Mouse (Mus musculus): ENCODE measurements at regions not wholly inside any gene's neighbourhood (a gene's known extent, or its start where the extent isn't known, plus 50 kb on each side); places are given as distances from the start of the nearest gene placed in this dataset.
"Not testable (repeated sequence)": the region's sequence is repeated elsewhere in the genome, so short reads cannot be mapped to it uniquely, and the experiment has no call there.

- H3K4me1 ChIP-seq (ENCODE audit: control insufficient read depth, insufficient read depth, low read length); H3K27ac ChIP-seq (ENCODE audit: insufficient read depth, low read depth, low read length); H3K4me3 ChIP-seq (ENCODE audit: insufficient read depth, low read length): not testable (repeated sequence)
These were observed 84.3 kb downstream of the 1810013L24Rik start for GRCm38 (mm10) chr16:8914183-8914582.

- TF ChIP-seq POLR2A (IDR thresholded peaks at IDR 0.05; ENCODE audit: borderline replicate concordance, low read depth, low read length) (no peak), CTCF (IDR thresholded peaks at IDR 0.05; ENCODE audit: low read depth, low read length) (no peak)
- Histone ChIP-seq H3K4me1 (ENCODE audit: control insufficient read depth, insufficient read depth, low read length) (no peaks in the 10 kb centered on the region), H3K27ac (ENCODE audit: insufficient read depth, low read depth, low read length) (no peak overlapping the region), H3K4me3 (ENCODE audit: insufficient read depth, low read length) (no peak overlapping the region)
These were observed 86.2 kb downstream of the 1810013L24Rik start for GRCm38 (mm10) chr16:8916091-8916490.

GRCm38 (mm10) chr16:8918741-8919535, 89.0 kb downstream of the 1810013L24Rik start:
- Histone ChIP-seq H3K4me1 (ENCODE audit: control insufficient read depth, insufficient read depth, low read length) (no peaks in the 10 kb centered on the region), H3K4me3 (ENCODE audit: insufficient read depth, low read length) (no peak overlapping the region), H3K27ac (ENCODE audit: insufficient read depth, low read depth, low read length) (no peak overlapping the region)
- TF ChIP-seq POLR2A (IDR thresholded peaks at IDR 0.05; ENCODE audit: borderline replicate concordance, low read depth, low read length) (no peak), CTCF (IDR thresholded peaks at IDR 0.05; ENCODE audit: low read depth, low read length) (no peak)

- no peak overlapping the region for H3K4me3 ChIP-seq (ENCODE audit: insufficient read depth, low read length)
- TF ChIP-seq POLR2A (IDR thresholded peaks at IDR 0.05; ENCODE audit: borderline replicate concordance, low read depth, low read length) (no peak), CTCF (IDR thresholded peaks at IDR 0.05; ENCODE audit: low read depth, low read length) (no peak)
- H3K4me1 ChIP-seq (ENCODE audit: control insufficient read depth, insufficient read depth, low read length): no peaks in the 10 kb centered on the region
- no peak overlapping the region for H3K27ac ChIP-seq (ENCODE audit: insufficient read depth, low read depth, low read length)
These were observed 94.8 kb downstream of the 1810013L24Rik start for GRCm38 (mm10) chr16:8924732-8925131.

DNA sequence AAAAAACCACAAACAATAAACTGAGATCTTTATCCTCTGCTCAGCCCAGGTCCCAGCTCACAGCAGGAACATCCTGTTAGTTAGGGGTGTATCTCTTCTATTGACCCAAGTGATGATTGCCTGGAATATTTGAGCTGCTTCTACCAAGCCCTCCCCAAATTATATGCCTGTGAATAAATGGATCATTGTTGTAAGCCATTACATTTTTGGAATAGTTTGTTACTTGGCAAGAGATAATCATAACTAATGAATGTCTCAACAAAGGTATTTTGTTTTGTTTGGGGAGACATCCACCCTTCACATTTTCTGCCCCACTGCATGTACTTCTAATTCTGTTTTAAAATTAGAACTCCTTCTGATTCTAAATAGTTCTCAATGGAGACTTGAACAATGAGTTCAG, 102.1 kb downstream of the 1810013L24Rik start:
- Histone ChIP-seq H3K4me1 (ENCODE audit: control insufficient read depth, insufficient read depth, low read length) (no peaks in the 10 kb centered on the region), H3K4me3 (ENCODE audit: insufficient read depth, low read length) (no peak overlapping the region), H3K27ac (ENCODE audit: insufficient read depth, low read depth, low read length) (no peak overlapping the region)
- TF ChIP-seq CTCF (IDR thresholded peaks at IDR 0.05; ENCODE audit: low read depth, low read length) (no peak), POLR2A (IDR thresholded peaks at IDR 0.05; ENCODE audit: borderline replicate concordance, low read depth, low read length) (no peak)

DNA sequence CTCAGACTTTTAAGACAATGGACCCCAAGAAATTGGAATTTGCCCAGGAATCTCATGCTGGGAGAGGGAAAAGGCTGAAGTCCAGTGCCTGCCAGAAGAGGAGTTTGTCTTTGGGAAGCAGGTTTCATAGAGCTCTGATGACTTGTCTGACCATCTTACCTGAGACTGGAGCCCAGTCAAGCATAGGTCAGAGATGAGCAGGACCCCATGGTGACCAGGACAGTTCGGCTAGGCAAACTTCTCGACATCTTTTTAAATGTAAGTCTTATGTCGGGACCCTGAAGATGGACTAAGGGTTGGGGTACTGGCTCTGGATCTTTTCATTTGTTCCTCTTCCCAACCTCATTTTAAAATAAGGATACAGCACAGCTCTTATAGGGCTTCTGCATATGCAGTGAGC, 103.2 kb downstream of the 1810013L24Rik start:
- TF ChIP-seq POLR2A (IDR thresholded peaks at IDR 0.05; ENCODE audit: borderline replicate concordance, low read depth, low read length) (no peak), CTCF (IDR thresholded peaks at IDR 0.05; ENCODE audit: low read depth, low read length) (no peak)
- Histone ChIP-seq H3K27ac (ENCODE audit: insufficient read depth, low read depth, low read length) (no peak overlapping the region), H3K4me3 (ENCODE audit: insufficient read depth, low read length) (no peak overlapping the region), H3K4me1 (ENCODE audit: control insufficient read depth, insufficient read depth, low read length) (no peaks in the 10 kb centered on the region)

DNA sequence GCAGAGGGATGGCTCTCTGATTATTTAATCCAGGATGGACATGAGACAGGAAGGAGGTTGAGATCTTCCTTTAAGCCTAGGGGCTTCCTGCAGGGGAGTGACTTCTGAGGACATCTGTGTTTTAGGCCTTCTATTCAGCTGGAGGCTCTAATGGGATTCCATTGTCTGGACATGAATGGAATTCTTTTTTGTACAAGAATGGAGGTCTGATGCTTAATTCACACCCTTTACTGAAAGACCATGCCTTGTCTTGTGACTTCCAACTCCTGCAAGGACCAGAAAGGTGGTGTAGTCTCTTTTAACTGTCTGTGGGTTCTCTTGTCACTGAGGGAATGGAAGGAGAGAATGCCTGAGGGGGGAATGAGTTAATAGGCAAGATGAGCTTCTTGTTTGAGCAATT, 106.5 kb downstream of the 1810013L24Rik start:
- H3K4me3 ChIP-seq (ENCODE audit: insufficient read depth, low read length): no peak overlapping the region
- no peak for TF ChIP-seq CTCF (IDR thresholded peaks at IDR 0.05; ENCODE audit: low read depth, low read length)
- no peak for TF ChIP-seq POLR2A (IDR thresholded peaks at IDR 0.05; ENCODE audit: borderline replicate concordance, low read depth, low read length)
- H3K27ac ChIP-seq (ENCODE audit: insufficient read depth, low read depth, low read length): no peak overlapping the region
- no peaks in the 10 kb centered on the region for H3K4me1 ChIP-seq (ENCODE audit: control insufficient read depth, insufficient read depth, low read length)

DNA sequence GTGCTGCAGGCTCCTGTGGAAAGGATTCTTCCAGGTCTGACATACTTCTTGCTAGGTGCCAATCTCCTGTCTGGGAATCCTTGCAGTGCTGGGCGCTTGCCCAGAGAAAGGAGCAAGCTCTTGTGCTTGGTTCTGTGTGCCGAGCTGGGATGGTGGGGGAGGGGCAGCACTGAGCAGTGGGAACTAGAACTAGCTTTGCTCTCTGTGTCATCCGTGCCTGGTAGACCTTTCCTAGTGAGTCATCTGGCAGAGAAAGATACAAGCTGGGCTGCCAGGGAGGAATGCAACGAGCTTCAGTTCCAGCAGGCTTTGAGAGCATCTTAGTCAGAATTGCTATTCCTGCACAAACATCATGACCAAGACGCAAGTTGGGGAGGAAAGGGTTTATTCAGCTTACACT, 108.6 kb downstream of the 1810013L24Rik start:
- Histone ChIP-seq H3K4me1 (ENCODE audit: control insufficient read depth, insufficient read depth, low read length) (no peaks in the 10 kb centered on the region), H3K27ac (ENCODE audit: insufficient read depth, low read depth, low read length) (no peak overlapping the region), H3K4me3 (ENCODE audit: insufficient read depth, low read length) (no peak overlapping the region)
- no peak for TF ChIP-seq POLR2A (IDR thresholded peaks at IDR 0.05; ENCODE audit: borderline replicate concordance, low read depth, low read length)

DNA sequence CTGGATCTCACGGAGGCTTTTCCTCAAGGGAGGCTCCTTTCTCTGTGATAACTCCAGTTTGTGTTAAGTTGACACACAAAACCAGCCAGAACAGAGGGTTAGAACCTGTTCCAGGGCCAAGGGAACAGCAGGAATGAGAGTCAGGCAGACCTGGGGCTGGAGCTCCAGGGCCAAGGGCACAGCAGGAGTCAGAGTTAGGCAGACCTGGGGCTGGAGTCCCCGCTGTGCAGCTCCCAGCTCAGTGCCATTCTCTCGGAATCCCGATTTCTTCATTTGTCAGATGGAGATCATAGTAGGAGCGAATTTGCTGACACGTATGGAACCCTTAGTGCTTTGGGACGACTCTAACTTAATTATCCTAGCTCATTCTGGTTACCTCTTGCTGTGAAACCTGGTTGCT, 109.2 kb downstream of the 1810013L24Rik start:
- H3K4me3 ChIP-seq (ENCODE audit: insufficient read depth, low read length): no peak overlapping the region
- no peaks in the 10 kb centered on the region for H3K4me1 ChIP-seq (ENCODE audit: control insufficient read depth, insufficient read depth, low read length)
- no peak overlapping the region for H3K27ac ChIP-seq (ENCODE audit: insufficient read depth, low read depth, low read length)
- no peak for TF ChIP-seq POLR2A (IDR thresholded peaks at IDR 0.05; ENCODE audit: borderline replicate concordance, low read depth, low read length)
- no peak for TF ChIP-seq CTCF (IDR thresholded peaks at IDR 0.05; ENCODE audit: low read depth, low read length)

DNA sequence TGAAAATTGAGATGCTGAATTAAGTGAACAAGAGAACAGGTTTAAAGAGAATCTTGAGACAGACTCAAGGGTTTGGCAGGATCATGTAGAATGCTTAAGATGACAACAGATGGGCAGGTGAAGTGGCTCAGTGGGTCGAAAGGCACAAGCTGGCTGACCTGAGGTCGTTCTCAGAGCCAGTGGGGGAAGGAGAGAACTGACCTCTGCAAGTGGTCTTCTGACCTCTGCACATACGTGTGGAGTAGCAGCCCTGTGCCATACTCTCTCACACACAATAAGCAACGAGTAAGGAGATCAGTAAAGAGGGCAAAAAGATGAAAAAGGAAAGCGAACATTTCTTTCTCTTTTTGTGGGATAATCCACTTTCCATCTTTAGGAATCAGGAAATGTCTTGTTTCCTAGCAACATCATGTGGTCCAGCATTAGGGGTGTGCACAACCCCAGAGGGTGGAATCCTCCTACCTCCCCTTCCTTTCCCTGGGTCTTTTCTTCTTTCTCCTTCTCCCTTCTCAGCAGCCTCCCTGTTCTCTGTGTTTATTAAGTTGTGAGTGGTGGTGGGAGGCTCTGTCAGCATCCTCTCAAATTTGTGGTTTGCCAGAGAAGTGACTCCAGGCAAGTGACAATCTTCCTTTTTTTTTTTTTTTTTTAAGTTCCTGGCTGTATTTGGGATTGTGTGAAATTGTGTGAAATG, 114.7 kb downstream of the 1810013L24Rik start:
- Histone ChIP-seq H3K4me3 (ENCODE audit: insufficient read depth, low read length) (no peak overlapping the region), H3K27ac (ENCODE audit: insufficient read depth, low read depth, low read length) (no peak overlapping the region), H3K4me1 (ENCODE audit: control insufficient read depth, insufficient read depth, low read length) (no peaks in the 10 kb centered on the region)
- TF ChIP-seq CTCF (IDR thresholded peaks at IDR 0.05; ENCODE audit: low read depth, low read length) (no peak), POLR2A (IDR thresholded peaks at IDR 0.05; ENCODE audit: borderline replicate concordance, low read depth, low read length) (no peak)

Data from bone marrow macrophage, adult 2 months (primary cell).